Mouse (Mus musculus): ENCODE data around the gene Wdr6. TPM values are rescaled to one million over a fixed set of nuclear protein-coding genes. Genes with fewer than 3 reads are reported as not detected.
A peak's percentile ranks its signal among the peaks of the same experiment; 100 is the strongest.
"Not testable (repeated sequence)": the region's sequence is repeated elsewhere in the genome, so short reads cannot be mapped to it uniquely, and the experiment has no call there.

Gene Wdr6
- 165 and 236 TPM in 2 replicates for polyA plus RNA-seq (2016; fragmentation: Nextera tagmentation; extraction: Ambion mirVana)

DNA sequence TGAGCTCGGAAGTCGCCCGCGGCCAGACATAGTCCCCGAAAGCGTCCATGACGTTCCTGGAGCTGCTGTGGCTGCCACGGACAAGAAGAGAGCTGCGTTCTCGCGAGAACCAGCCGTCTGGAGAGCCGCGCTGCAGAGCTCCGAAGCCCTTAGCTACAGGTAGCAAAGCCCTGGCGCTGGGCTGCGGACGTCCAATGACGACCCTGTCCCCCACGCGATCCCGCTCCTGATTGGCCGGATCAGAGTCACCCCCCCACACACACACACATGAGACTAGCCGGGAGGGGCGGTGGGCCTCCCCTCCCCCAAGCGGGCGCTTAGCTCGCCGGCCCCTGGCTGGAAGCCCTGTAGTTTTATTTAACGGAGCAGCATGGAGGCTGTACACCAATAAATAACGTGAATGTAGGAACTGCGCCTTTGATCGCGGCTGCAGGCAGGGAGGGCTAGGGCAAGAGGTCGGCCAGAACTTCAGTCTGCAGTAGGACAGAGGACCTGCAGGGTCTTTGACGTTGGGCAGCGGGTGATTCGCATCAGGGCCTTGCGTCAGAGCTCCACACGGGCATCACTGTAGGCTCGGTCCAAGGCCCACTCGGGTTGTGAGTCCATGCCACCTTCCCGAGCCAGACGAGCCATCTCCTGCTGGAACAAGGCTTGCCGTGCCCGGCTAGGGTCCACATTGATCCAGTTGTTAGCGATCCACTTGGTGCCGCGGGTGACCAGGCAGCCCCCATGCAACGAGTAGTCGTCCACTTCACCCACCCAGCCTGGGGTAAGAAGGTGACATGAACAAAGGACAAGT lies at the start of gene Wdr6:
Gene Wdr6 (minus strand): TSS at position 195 of the 799 bp plus-strand sequence.
- WGBS = 7% methylated on average over 51 of the region's 51 CpGs
- H3K27ac ChIP-seq = peak within 1 kb of the TSS; percentile 99
- peaks cover 54% of the 10 kb centered on the region for H3K4me1 ChIP-seq
- H3K36me3 ChIP-seq = peaks cover 36% of the 10 kb centered on the region
- peak; percentile 95 for DNase-seq (ENCODE audit: low spot score)
- no peaks in the 10 kb centered on the region for H3K9me3 ChIP-seq (replicated peaks)
- no peaks in the 10 kb centered on the region for H3K27me3 ChIP-seq (ENCODE audit: low read depth, poor library complexity, severe bottlenecking)
- peak within 1 kb of the TSS; percentile 88 for H3K4me3 ChIP-seq

DNA sequence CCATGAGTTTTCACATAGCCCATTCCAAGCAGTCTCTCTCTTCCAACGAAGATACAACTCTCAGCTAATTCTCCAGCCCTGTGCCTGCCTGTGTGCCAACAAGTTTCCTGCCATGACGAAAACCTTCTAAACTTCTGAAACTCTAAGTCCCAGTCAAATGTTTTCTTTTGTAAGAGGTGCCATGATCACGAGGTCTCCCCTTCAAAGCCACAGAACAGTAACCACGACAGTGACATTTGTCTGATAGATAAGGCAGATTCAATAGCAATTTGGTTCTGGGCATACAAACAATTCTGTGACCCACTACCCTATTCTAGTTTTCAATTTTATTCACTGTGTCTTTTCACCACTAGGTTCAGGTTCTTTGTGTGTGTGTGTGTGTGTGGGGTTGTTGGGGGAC lies 49.6 kb upstream of the Wdr6 start:
- H3K4me3 ChIP-seq = no peak overlapping the region
- H3K36me3 ChIP-seq = peaks cover 52% of the 10 kb centered on the region
- 90% methylated on average over 4 of the region's 4 CpGs for WGBS
- H3K27ac ChIP-seq = no peak overlapping the region
- no peaks in the 10 kb centered on the region for H3K4me1 ChIP-seq
- no peak for DNase-seq (ENCODE audit: low spot score)
- H3K27me3 ChIP-seq (ENCODE audit: low read depth, poor library complexity, severe bottlenecking) = no peaks in the 10 kb centered on the region
- H3K9me3 ChIP-seq (replicated peaks) = no peaks in the 10 kb centered on the region

DNA sequence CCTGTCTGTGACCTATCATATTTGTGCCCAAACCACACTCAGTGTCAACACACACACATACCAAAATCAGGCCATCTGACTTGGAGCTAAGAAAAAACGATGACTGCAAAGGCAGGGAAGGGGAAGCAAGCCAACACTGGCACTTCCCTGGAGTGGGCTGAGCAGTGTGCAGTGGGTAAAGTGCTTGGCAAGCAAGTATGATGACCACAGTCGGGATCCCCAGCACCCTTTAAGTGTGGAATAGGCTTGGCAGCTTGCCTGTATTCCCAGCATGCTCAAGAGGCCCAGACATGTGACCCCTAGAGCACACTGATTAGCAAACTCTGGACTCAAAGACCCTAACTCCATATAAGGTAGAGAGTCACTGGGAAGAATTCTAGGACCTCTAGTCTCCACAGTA lies 48.0 kb upstream of the Wdr6 start:
- 85% methylated on average over 2 of the region's 2 CpGs for WGBS
- H3K27me3 ChIP-seq (ENCODE audit: low read depth, poor library complexity, severe bottlenecking) = no peaks in the 10 kb centered on the region
- H3K9me3 ChIP-seq (replicated peaks) = no peaks in the 10 kb centered on the region
- no peak for DNase-seq (ENCODE audit: low spot score)
- no peaks in the 10 kb centered on the region for H3K4me1 ChIP-seq
- peaks cover 49% of the 10 kb centered on the region for H3K36me3 ChIP-seq
- no peak overlapping the region for H3K27ac ChIP-seq
- H3K4me3 ChIP-seq = no peak overlapping the region

DNA sequence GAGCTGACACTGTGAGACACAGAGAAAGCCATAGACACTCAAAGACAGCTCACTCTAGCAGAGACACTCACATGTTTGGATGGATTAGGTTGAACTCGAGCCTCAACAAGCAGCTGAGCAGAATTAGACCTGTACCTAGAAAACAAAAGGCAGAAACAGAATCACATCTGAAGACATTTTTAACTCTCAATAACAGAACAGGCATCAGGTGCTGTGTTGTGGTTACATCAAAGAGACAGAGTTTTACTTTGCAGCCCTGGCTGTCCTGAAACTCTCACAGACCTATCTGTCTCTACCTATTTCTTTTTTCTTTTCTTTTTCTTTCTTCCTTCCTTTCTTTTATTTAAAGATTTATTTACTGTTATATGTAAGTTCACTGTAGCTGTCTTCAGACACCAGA lies 38.8 kb upstream of the Wdr6 start:
- peaks cover 90% of the 10 kb centered on the region for H3K36me3 ChIP-seq
- no peak overlapping the region for H3K4me3 ChIP-seq
- H3K27me3 ChIP-seq (ENCODE audit: low read depth, poor library complexity, severe bottlenecking) = no peaks in the 10 kb centered on the region
- no peaks in the 10 kb centered on the region for H3K9me3 ChIP-seq (replicated peaks)
- no peaks in the 10 kb centered on the region for H3K4me1 ChIP-seq
- H3K27ac ChIP-seq = no peak overlapping the region
- WGBS = 91% methylated on average over 1 of the region's 1 CpGs
- DNase-seq (ENCODE audit: low spot score) = no peak

DNA sequence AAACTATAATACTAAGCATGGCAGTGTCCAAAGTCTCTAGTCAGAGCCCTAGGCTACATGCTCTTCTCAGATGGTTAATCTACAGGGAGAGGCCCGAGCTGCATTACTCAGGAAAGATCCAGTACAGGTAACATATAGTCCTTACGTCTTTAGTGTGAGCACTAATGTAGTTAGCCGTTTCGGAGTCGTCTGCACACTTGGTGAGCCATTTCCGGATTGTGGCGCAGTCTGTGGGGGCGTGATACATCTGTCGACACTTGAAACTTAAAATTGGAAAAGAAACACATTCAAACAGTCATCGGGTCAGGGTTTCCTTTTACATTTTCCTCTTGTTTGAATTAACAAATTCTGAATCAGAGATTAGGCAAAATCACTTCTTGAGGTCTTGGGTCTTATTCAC lies 32.9 kb upstream of the Wdr6 start:
- no peaks in the 10 kb centered on the region for H3K4me1 ChIP-seq
- H3K4me3 ChIP-seq = no peak overlapping the region
- H3K27ac ChIP-seq = no peak overlapping the region
- WGBS = 95% methylated on average over 10 of the region's 10 CpGs
- H3K36me3 ChIP-seq = peaks cover 100% of the 10 kb centered on the region
- no peak for DNase-seq (ENCODE audit: low spot score)
- H3K27me3 ChIP-seq (ENCODE audit: low read depth, poor library complexity, severe bottlenecking) = no peaks in the 10 kb centered on the region
- no peaks in the 10 kb centered on the region for H3K9me3 ChIP-seq (replicated peaks)

DNA sequence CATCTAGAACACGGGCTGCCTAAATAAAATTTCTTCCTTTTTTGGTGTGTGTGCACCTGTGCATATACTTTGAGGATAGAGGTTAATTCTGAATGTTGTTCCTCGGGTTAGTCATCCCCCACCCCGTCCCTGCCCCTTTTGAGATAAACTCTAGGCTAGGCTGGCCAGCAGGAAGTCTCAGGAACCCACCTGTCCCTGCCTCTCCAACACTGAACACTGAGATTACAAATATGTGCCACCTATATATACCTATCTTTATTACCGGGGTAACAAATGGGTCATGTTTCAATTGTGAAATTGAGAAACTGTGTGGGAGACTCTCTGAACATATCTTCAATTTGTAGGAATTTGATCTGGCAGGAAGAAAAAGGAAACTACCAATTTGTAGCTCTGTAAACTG lies 30.4 kb upstream of the Wdr6 start:
- no peak for DNase-seq (ENCODE audit: low spot score)
- 95% methylated on average over 4 of the region's 4 CpGs for WGBS
- peaks cover 12% of the 10 kb centered on the region for H3K4me1 ChIP-seq
- peaks cover 99% of the 10 kb centered on the region for H3K36me3 ChIP-seq
- H3K27ac ChIP-seq = no peak overlapping the region
- H3K27me3 ChIP-seq (ENCODE audit: low read depth, poor library complexity, severe bottlenecking) = no peaks in the 10 kb centered on the region
- H3K4me3 ChIP-seq = no peak overlapping the region
- no peaks in the 10 kb centered on the region for H3K9me3 ChIP-seq (replicated peaks)

DNA sequence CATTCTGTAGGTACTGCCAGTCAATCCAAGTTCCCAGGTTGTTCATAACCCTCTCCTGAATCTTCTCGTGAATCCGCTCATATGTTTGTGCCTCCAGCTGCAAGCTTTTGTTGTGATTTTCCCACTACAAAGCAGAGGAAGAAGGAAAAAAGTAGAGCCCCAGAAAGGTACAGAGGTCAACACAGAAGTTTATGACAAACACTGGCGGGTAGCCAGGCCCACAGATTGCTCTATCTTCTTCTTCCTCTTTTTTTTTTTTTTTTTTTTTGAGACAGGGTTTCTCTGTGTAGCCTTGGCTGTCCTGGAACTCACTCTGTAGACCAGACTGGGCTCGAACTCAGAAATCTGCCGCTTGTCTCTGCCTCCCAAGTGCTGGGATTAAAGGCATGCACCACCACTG lies 29.4 kb upstream of the Wdr6 start:
- not testable (repeated sequence) for H3K27ac ChIP-seq; H3K4me3 ChIP-seq; DNase-seq (ENCODE audit: low spot score); H3K27me3 ChIP-seq (ENCODE audit: low read depth, poor library complexity, severe bottlenecking); H3K9me3 ChIP-seq (replicated peaks)
- 90% methylated on average over 5 of the region's 5 CpGs for WGBS
- H3K36me3 ChIP-seq = peaks cover 99% of the 10 kb centered on the region
- peaks cover 12% of the 10 kb centered on the region for H3K4me1 ChIP-seq

DNA sequence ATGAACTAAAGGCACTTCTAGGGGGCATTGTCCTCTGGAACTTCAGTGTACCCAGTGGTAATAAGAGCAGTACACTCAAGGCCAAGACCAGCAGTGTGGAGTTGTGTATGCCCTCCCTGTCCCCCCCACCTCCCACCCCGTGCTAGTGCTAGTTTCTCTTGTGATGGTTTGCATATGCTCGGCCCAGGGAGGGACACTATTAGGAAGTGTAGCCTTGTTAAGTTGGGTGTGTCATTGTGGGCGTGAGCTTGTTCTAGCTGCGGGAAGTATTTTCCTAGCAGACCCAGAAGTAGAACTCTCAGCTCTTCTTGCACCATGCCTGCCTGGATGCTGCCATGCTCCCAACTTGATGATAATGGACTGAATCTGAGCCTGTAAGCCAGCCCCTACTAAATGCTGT lies 23.4 kb upstream of the Wdr6 start:
- no peak for DNase-seq (ENCODE audit: low spot score)
- Histone ChIP-seq H3K27me3 (ENCODE audit: low read depth, poor library complexity, severe bottlenecking) (peaks cover 3% of the 10 kb centered on the region; the same call in 1 of the 2 replicates), H3K36me3 (peaks cover 53% of the 10 kb centered on the region)

DNA sequence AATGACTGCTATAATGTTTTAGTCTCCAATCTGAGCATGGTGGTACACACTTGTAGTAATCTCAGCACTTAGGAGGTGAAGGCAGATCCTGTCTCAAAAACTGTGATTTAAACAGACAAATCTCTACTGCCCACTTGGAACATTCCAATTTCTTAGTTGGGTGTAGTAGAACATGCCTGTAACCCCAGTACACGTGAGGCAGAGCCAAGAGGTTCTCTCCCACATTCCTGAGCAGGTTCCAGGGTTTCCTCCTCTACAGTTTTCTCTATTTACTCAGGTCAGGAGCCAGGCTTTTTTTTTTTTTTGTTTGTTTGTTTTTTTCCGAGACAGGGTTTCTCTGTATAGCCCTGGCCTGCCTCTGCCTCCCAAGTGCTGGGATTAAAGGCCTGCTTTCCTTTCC lies 21.5 kb upstream of the Wdr6 start:
- Histone ChIP-seq H3K4me1 (peaks cover 26% of the 10 kb centered on the region), H3K4me3 (no peak overlapping the region), H3K27ac (no peak overlapping the region), H3K9me3 (replicated peaks) (no peaks in the 10 kb centered on the region), H3K27me3 (ENCODE audit: low read depth, poor library complexity, severe bottlenecking) (peaks cover 13% of the 10 kb centered on the region), H3K36me3 (peaks cover 35% of the 10 kb centered on the region)
- 66% methylated on average over 2 of the region's 2 CpGs for WGBS
- no peak for DNase-seq (ENCODE audit: low spot score)

More for the DNA sequence above, 23.4 kb upstream of the Wdr6 start:
- Histone ChIP-seq H3K4me1 (peaks cover 23% of the 10 kb centered on the region), H3K9me3 (replicated peaks) (no peaks in the 10 kb centered on the region), H3K4me3 (no peak overlapping the region), H3K27ac (no peak overlapping the region)
- 82% methylated on average over 4 of the region's 4 CpGs for WGBS

DNA sequence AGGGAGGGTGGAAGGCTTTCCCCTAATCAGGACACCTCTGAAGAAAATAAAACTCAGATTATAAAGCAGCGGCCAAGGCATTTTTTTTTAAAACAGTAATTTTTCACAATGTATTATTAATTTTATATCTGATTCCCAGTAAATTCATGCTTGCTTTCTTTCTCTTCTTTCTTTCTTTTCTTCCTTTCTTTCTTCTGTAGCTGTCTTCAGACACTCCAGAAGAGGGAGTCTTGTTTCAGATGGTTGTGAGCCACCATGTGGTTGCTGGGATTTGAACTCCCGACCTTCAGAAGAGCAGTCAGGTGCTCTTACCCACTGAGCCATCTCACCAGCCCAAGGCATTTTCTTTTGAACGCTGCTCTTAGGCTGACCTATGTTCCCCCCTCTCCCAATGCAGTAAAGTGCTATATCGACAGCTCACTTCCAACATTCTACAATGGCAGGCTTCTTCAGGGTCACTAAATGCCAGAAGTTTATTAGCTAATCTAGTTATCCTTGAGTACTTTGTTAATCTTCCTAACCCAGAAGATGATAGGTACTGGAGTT lies 20.6 kb upstream of the Wdr6 start:
- H3K36me3 ChIP-seq = peaks cover 25% of the 10 kb centered on the region
- peaks cover 17% of the 10 kb centered on the region for H3K4me1 ChIP-seq
- H3K9me3 ChIP-seq (replicated peaks) = no peaks in the 10 kb centered on the region
- peaks cover 13% of the 10 kb centered on the region for H3K27me3 ChIP-seq (ENCODE audit: low read depth, poor library complexity, severe bottlenecking)
- no peak for DNase-seq (ENCODE audit: low spot score)
- WGBS = 78% methylated on average over 4 of the region's 4 CpGs
- H3K4me3 ChIP-seq = no peak overlapping the region
- H3K27ac ChIP-seq = no peak overlapping the region

DNA sequence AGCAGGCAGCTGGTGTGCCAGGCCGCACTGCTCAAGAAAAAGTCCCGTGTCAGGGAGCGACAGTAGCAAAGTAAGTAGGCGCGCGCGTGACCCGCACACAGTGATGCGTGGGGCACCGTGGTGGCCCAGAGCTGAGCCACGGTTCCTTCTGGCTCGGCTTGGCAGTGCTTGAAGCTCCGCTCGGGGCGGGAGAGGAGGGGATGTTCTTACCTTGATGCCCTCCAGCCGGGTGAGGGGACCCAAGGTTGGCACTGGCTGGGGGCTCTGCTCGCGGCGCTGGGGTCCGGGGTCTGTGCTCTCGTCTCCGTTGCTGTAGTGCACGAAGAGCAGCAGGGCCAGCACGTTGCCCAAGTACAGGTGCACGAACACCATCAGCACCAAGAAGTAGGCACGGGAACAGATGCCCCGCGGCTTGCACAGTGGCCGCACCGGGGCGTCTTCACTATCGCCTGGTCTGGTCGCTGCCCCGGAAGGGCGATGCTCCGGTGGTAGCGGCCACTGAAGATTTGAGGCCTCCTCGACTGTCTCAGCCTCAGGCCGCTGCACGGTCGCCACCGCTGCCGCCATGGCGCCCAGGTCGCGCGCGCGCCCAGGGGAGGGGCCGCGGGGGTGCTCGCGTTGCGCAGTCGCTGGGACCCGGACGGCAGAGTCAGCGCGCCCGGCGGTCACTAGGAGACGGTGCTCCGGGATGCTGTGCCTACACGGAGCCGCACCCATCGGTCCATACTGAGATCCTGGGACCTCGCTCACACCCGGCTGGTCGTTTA lies 18.6 kb upstream of the Wdr6 start, which contains the start of gene P4htm:
Gene P4htm (minus strand): TSS at position 670 of the 767 bp plus-strand sequence.
- Histone ChIP-seq H3K27ac (peak within 1 kb of the TSS; percentile 82), H3K9me3 (replicated peaks) (no peaks in the 10 kb centered on the region), H3K36me3 (peaks cover 6% of the 10 kb centered on the region; the same call in 1 of the 2 replicates), H3K27me3 (ENCODE audit: low read depth, poor library complexity, severe bottlenecking) (peaks cover 13% of the 10 kb centered on the region), H3K4me3 (peak within 1 kb of the TSS; percentile 84), H3K4me1 (peaks cover 15% of the 10 kb centered on the region)
- DNase-seq (ENCODE audit: low spot score) = peak; percentile 76
- WGBS = 2% methylated on average over 69 of the region's 69 CpGs

DNA sequence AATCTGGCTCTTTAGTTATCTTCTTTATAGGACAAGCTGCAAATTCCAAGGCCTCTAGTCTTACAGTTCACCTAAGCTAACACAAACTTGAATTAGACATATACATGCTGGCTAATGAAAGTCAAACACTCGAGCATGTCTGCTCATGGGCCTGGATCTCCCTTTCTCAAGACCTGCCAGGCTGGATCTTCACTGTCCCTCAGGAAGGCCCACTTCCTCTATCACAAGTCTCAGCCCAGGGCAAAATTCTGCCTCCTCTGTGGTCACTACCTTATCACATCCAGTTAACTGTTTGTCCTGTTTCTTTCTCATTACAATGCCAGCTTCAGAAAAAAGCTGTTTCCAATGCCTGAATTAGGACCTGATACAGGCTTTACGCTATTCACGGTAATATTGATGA lies 15.8 kb upstream of the Wdr6 start:
- no peaks in the 10 kb centered on the region for H3K36me3 ChIP-seq

DNA sequence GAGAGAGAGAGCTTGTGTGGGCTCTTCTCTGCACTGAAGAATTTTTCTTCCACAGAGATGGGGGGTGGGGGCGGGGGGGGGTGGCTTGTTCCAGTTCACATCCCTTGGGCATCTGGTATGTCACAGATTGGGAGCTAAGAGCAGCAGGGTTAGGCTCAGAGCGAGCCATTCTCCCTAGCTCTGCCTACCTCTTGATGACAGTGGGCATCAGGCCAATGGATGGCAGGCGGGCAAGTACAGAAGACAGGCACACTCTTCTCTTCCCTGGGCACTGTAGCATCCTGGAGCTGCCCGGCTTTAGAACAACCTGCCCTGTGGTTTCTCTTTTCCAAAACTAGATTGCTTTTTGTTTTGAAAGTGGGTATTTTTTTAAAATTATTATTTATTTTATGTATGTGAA lies 12.9 kb upstream of the Wdr6 start:
- DNase-seq (ENCODE audit: low spot score) = no peak
- no peak overlapping the region for H3K4me3 ChIP-seq
- no peaks in the 10 kb centered on the region for H3K36me3 ChIP-seq
- no peak overlapping the region for H3K27ac ChIP-seq
- peaks cover 6% of the 10 kb centered on the region; the same call in 1 of the 2 replicates for H3K27me3 ChIP-seq (ENCODE audit: low read depth, poor library complexity, severe bottlenecking)
- peaks cover 35% of the 10 kb centered on the region for H3K4me1 ChIP-seq
- WGBS = 94% methylated on average over 4 of the region's 4 CpGs
- no peaks in the 10 kb centered on the region for H3K9me3 ChIP-seq (replicated peaks)

More for the DNA sequence above, 15.8 kb upstream of the Wdr6 start:
- Histone ChIP-seq H3K27me3 (ENCODE audit: low read depth, poor library complexity, severe bottlenecking) (peaks cover 13% of the 10 kb centered on the region), H3K27ac (no peak overlapping the region), H3K4me3 (no peak overlapping the region), H3K9me3 (replicated peaks) (no peaks in the 10 kb centered on the region), H3K4me1 (peaks cover 21% of the 10 kb centered on the region)
- WGBS = 88% methylated on average over 3 of the region's 3 CpGs
- DNase-seq (ENCODE audit: low spot score) = no peak
